Mouse (Mus musculus) erythroblast, embryonic 14.5 days (primary cell): ENCODE data around the gene Ctsh. TPM values are rescaled to one million over a fixed set of nuclear protein-coding genes. Genes with fewer than 3 reads are reported as not detected.

Experiments
- H3K27me3 ChIP-seq: 2 replicates; pipeline ENCODE4 v1.6.1; 2012; ENCODE audit warnings: inconsistent platforms; ENCODE audit not compliant: control insufficient read depth
- H3K36me3 ChIP-seq: 2 replicates; pipeline ENCODE4 v1.6.1; 2012; ENCODE audit warnings: mild to moderate bottlenecking, inconsistent platforms; ENCODE audit not compliant: control insufficient read depth
- H3K4me1 ChIP-seq: 2 replicates; pipeline ENCODE4 v1.6.1; 2012; ENCODE audit warnings: inconsistent platforms; ENCODE audit not compliant: control insufficient read depth
- H3K4me3 ChIP-seq: replicated peaks from 2 replicates; pipeline ENCODE3; 2012; ENCODE audit warnings: moderate library complexity, mild to moderate bottlenecking, inconsistent platforms
- H3K9me3 ChIP-seq: 2 replicates; pipeline ENCODE4 v1.6.1; 2012; ENCODE audit warnings: low read length, inconsistent platforms, mixed read lengths; ENCODE audit not compliant: control insufficient read depth
- GATA1 ChIP-seq: IDR thresholded peaks from 2 replicates; pipeline ENCODE4 v1.6.1; 2012; ENCODE audit warnings: low read length, inconsistent platforms, mixed read lengths
- TAL1 ChIP-seq: IDR thresholded peaks from 3 replicates; pipeline ENCODE4 v1.6.1; 2012; ENCODE audit warnings: low read length, inconsistent platforms, mixed read lengths
- polyA plus RNA-seq: library from polyadenylated mRNA; stranded (reverse); fragments of >175 nt; gene quantifications from 2 replicates; pipeline ENCODE4 v1.2.3, GENCODE M21; 2012

Gene Ctsh
- polyA plus RNA-seq, 1 experiment, result 0.19 TPM

DNA sequence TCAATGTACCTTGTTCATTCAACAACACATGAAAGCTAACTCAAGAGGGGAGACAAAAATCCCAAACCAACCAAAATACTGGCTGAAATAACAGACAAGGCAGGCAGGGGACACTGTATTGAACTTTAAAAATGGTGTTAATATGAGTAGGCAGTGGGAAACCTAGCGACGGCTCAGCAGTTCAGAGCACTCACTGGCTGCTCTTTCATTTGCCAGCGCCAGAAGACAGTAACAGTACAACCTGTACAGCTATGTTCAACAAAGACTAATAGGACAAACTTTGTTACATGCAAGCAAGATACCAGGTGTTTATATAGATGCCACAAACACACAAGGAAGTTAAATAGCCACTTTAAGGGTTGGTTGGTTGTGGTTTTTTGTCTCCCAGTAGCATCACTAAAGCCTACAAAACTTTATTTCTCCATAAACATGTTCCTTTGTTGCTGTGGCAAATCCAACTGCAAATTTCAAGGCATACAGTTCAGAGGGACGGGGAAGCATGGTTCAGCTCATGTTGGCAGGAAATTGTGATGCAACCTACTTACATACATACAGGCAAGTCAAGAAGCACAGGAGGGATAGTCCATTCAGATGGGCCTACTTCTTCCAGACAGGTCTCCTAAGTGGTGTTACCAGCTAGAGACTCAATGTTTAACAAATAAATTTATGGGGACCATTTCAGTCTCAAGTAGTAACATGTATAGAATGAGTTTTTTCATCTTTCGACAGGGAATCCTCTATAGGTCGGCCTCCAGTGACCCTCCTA, 35.6 kb downstream of the Ctsh start:
- TF ChIP-seq TAL1 (no peak), GATA1 (no peak)
- Histone ChIP-seq H3K4me1 (no peaks in the 10 kb centered on the region), H3K9me3 (no peaks in the 10 kb centered on the region), H3K36me3 (peaks cover 69% of the 10 kb centered on the region), H3K27me3 (no peaks in the 10 kb centered on the region), H3K4me3 (no peak overlapping the region)

DNA sequence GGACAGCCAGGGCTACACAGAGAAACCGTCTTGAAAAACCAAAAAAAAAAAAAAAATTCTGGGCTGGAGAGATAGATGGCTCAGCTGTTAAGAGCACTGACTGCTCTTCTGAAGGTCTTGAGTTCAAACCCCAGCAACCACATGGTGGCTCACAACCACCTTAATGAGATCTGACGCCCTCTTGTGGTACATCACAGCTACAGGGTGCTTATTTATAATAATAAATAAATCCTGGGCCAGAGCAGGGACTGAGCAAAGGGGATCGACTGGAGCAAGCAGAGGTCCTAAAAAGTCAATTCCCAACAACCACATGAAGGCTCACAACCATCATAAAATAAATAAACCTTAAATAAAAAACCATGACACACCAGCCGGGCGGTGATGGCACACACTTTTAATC, 45.0 kb downstream of the Ctsh start:
- peaks cover 100% of the 10 kb centered on the region for H3K36me3 ChIP-seq
- no peak for TF ChIP-seq TAL1
- TF ChIP-seq GATA1, result no peak

DNA sequence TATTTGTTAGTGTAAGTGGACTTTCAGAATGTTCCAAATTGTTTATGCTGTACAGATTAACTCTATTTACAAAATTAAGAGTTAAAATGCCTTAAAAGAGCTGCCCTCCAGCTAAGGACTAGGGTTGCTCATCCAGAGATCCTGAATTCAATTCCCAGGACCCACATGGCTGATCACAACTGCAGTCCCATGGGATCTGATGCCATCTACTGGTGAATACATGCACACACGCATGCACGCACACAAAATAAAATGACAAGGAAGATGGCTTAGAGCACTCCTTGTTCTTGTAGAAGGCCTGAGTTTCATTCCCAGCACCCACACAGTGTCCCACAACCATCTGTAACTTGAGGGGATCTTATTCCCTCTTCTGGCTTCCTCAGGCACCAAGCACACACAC, 46.8 kb downstream of the Ctsh start:
- Histone ChIP-seq H3K36me3 (peaks cover 99% of the 10 kb centered on the region), H3K27me3 (no peaks in the 10 kb centered on the region), H3K4me3 (no peak overlapping the region), H3K4me1 (no peaks in the 10 kb centered on the region), H3K9me3 (no peaks in the 10 kb centered on the region)
- TF ChIP-seq GATA1, result no peak
- TF ChIP-seq TAL1, result no peak

More for the DNA sequence above, 45.0 kb downstream of the Ctsh start:
- H3K9me3 ChIP-seq, result no peaks in the 10 kb centered on the region
- H3K4me1 ChIP-seq, result no peaks in the 10 kb centered on the region
- no peaks in the 10 kb centered on the region for H3K27me3 ChIP-seq
- no peak overlapping the region for H3K4me3 ChIP-seq

DNA sequence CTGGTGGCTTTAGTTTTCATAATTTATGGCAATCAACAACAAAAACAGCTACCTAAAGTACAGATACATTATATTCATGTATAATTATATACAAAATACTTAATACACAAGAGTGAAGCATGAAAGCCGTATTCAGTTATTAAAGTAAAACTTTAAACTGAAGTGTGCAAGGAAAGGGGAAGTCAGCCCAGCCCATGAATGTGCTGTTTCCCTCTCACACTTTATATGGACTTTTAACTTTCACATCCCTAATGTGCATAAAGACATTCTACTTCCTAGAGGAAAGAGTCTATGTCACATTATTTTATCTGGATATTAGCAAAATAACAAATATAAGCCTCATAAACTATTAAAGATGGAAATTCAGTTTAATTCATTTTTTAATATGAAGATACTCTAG, 51.5 kb downstream of the Ctsh start:
- no peak for TF ChIP-seq GATA1
- no peak for TF ChIP-seq TAL1
- Histone ChIP-seq H3K9me3 (no peaks in the 10 kb centered on the region), H3K4me3 (no peak overlapping the region), H3K36me3 (peaks cover 98% of the 10 kb centered on the region), H3K27me3 (no peaks in the 10 kb centered on the region), H3K4me1 (peaks cover 2% of the 10 kb centered on the region)

DNA sequence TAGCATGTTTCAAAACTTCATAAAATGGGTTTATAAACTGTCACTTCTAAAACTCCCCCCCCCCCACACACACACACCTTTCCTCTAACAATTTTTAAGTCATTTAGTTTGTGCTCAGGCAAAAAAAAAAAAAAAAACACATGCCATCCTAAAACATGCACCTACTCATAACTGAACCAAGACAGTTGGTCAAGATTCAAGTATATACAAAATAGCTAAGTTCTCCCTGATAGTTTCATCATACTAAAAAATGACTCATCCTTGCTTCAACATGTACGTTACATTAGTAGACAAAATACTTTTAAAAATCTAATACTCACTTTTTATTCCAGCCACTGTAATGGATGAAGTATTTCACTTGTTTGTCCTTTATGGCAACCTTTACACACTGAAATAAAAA, 53.0 kb downstream of the Ctsh start:
- no peak overlapping the region for H3K4me3 ChIP-seq
- peaks cover 12% of the 10 kb centered on the region for H3K4me1 ChIP-seq
- no peaks in the 10 kb centered on the region for H3K9me3 ChIP-seq
- TF ChIP-seq TAL1 (no peak), GATA1 (no peak)
- peaks cover 91% of the 10 kb centered on the region for H3K36me3 ChIP-seq
- no peaks in the 10 kb centered on the region for H3K27me3 ChIP-seq

DNA sequence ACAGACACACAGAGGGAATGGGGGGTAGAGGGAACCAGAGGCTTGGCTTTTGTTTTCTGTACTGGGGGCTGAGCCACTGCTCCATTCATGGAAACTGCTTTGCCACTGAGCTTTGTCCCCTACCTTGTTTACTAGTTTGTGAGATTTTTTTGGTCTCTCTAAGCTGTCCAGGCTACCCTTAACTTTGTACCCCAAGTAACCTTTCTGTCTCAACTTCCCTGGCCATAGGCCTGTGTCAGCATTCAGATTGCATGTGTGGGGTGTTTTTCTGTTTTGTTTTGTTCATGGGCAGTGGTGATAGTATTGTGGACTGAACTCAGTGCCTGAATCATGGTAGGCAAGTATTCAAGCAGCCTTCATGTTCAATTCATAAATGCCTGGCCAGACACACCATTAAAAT, 54.3 kb downstream of the Ctsh start:
- H3K36me3 ChIP-seq, result peaks cover 77% of the 10 kb centered on the region
- H3K27me3 ChIP-seq, result no peaks in the 10 kb centered on the region
- H3K4me1 ChIP-seq, result peaks cover 22% of the 10 kb centered on the region
- no peaks in the 10 kb centered on the region for H3K9me3 ChIP-seq
- TF ChIP-seq TAL1 (no peak), GATA1 (no peak)
- no peak overlapping the region for H3K4me3 ChIP-seq

DNA sequence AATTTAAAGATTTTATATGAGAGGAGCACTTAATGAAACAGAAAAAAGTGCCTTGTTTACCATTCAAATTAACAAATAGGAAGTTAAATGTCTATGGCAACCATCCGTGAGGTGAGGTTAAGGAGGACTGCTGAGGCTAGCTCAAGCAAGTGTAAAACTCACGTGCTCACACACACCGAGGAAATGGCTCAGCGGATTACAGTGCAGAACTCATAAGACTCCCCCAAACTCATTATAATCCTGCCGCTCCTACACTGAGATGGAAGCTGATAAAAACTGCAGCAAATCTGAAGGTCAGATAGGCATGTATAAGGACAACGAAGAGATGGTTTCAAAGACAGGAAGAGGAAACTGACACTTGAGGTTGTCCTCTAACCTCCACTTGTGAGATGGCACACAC, 55.4 kb downstream of the Ctsh start:
- peaks cover 22% of the 10 kb centered on the region for H3K4me1 ChIP-seq
- TF ChIP-seq GATA1, result no peak
- no peak for TF ChIP-seq TAL1
- no peak overlapping the region for H3K4me3 ChIP-seq
- H3K9me3 ChIP-seq, result no peaks in the 10 kb centered on the region
- peaks cover 66% of the 10 kb centered on the region for H3K36me3 ChIP-seq
- no peaks in the 10 kb centered on the region for H3K27me3 ChIP-seq

DNA sequence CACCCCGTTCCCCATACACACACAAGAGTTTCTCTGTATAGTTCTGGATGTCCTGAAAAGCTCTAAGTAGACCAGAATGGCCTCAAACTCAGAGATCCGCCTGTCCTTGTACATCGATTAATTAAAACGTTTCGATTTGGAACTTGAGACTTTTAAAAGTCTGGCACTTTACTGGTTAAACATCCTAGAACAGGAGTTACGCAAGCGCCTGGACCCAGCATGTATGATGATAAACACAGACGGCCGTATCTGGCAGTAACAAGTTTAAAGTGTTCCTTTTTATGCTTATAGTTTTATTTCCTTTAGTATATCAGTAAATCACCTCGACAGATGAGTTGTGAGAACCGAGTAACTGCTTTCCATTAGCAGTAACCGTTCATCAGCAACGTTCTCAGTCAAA, 59.2 kb downstream of the Ctsh start:
- peaks cover 36% of the 10 kb centered on the region for H3K4me1 ChIP-seq
- H3K27me3 ChIP-seq, result no peaks in the 10 kb centered on the region
- TF ChIP-seq TAL1 (no peak), GATA1 (no peak)
- H3K9me3 ChIP-seq, result no peaks in the 10 kb centered on the region
- H3K36me3 ChIP-seq, result peaks cover 29% of the 10 kb centered on the region
- peak overlapping the region; percentile 100 for H3K4me3 ChIP-seq

DNA sequence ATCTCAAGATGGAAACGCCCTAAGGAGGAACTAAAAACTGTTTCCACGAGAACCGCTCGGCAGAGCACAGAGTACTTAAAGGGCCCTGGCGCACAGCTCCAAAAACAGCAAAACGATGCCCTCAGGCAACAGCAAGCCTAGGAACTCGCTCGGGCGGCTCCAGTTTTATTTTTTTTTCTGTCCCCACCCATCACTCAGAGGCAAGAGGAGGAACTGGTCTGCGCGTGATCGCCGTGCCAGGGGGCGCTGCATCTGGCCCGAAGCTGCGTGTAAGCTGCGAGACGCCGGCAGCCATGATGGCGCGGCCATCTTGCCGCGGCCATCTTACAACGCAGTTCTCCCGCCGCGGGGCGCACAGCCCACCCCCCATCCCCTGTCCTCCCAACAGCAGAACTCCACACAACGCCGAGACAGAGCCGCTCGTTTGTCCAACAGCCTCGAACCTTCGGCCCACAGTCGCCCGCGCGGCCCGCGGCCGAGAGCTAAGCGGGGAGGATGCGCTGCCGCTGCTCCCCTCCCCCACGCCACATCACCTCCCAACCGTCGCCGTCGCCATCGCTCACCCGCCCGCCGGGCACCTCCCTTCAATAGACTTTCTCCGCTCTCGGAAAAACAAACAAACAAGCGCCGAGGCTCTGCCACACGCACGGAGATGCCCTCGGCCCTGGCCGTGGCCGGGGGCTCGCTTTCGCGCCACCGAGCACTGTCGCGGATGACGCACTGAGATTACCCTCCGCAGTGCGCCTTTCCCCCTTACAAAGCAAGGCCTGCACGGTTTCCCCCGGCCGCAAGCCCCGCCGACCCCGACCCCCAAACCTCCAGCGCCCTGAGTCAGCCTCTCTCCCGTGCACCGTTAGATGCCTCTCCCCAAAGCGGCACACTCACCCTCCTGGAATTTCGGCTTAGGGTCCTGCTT, 60.0 kb downstream of the Ctsh start:
- no peaks in the 10 kb centered on the region for H3K9me3 ChIP-seq
- TF ChIP-seq TAL1 (no peak), GATA1 (no peak)
- no peaks in the 10 kb centered on the region for H3K27me3 ChIP-seq
- H3K36me3 ChIP-seq, result peaks cover 22% of the 10 kb centered on the region
- peak overlapping the region; percentile 100 for H3K4me3 ChIP-seq
- H3K4me1 ChIP-seq, result peaks cover 37% of the 10 kb centered on the region
